In the genomic region with DNA sequence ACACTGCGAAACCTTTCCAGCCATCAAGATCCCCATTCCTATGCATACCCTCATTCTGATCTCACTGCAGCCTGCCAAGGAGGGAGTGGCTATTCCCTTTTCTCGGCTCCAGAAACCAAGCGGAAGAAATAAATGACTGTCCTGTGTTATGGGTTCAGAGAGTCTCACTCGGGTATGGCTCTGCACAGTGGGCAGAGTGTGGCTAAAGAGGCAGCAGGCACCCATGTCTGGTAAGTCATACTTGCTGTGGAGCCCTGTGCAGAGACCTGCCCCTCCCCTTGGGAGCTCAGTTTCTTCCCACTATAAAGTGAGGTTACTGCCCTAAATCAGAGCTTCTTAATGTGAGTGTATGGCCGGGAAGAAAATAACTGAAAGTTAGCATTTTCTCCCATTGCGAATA, we compare ENCODE assay signal across 22 mouse cellular contexts.
DNase-seq lines count a peak whose midpoint lies in the region; ATAC-seq and TF ChIP-seq lines count a peak whose summit lies in the region.
"Had no signal": no experiment of that assay in that cellular context is flagged by ENCODE, and none has a peak within 500 bp of the region (broad histone marks: within the 10 kb centered on the region; RNA-seq: fewer than 3 reads in every experiment).

No protein-coding gene starts in this region.

- WGBS in forebrain, embryonic 14.5 days, result 72% methylated on average over 6 of the region's 6 CpGs
- 80% methylated on average over 6 of the region's 6 CpGs for WGBS in forebrain, embryonic 11.5 days
- WGBS in hindbrain, embryonic 13.5 days, result 70% methylated on average over 6 of the region's 6 CpGs
- WGBS in hindbrain, postnatal 0 days, result 70% methylated on average over 6 of the region's 6 CpGs
- 65% methylated on average over 6 of the region's 6 CpGs for WGBS in neural tube, embryonic 12.5 days

- no peak overlapping the region for H3K4me2 ChIP-seq in forebrain, embryonic 14.5 days (ENCODE audit: low read length)
- H3K4me2 ChIP-seq in forebrain, embryonic 11.5 days (ENCODE audit: low read depth, low read length, severe bottlenecking), result no peak overlapping the region
- H3K4me2 ChIP-seq in hindbrain, embryonic 13.5 days, result no peak overlapping the region
- no peak overlapping the region for H3K4me2 ChIP-seq in hindbrain, postnatal 0 days (ENCODE audit: low read depth, low read length)
- no peak overlapping the region for H3K4me2 ChIP-seq in neural tube, embryonic 12.5 days (replicated peaks)
- H3K4me2 ChIP-seq: heart, embryonic 12.5 days; heart, embryonic 15.5 days had no signal

- H3K36me3 ChIP-seq in forebrain, embryonic 14.5 days (ENCODE audit: control insufficient read depth, insufficient read depth, low read length), result no peaks in the 10 kb centered on the region
- H3K36me3 ChIP-seq in forebrain, embryonic 11.5 days (ENCODE audit: control insufficient read depth, insufficient read depth, low read length), result no peaks in the 10 kb centered on the region
- no peaks in the 10 kb centered on the region for H3K36me3 ChIP-seq in hindbrain, embryonic 13.5 days
- no peaks in the 10 kb centered on the region for H3K36me3 ChIP-seq in hindbrain, postnatal 0 days (ENCODE audit: insufficient read depth, low read length)
- no peaks in the 10 kb centered on the region for H3K36me3 ChIP-seq in neural tube, embryonic 12.5 days
- H3K36me3 ChIP-seq: forebrain, embryonic 10.5 days; heart, embryonic 12.5 days; heart, embryonic 15.5 days had no signal

- DNase-seq in forebrain, embryonic 14.5 days (ENCODE audit: low spot score), result no peak
- no peak for DNase-seq in forebrain, embryonic 11.5 days (ENCODE audit: low spot score)
- DNase-seq in hindbrain, postnatal 0 days (ENCODE audit: low spot score), result no peak
- DNase-seq in neural tube, embryonic 10.5 days (ENCODE audit: extremely low spot score, low spot score), result no peak
- DNase-seq: adrenal gland, adult 8-10 months; adrenal gland, postnatal 25 days; cerebellum, adult 18-20 months; cerebellum, adult 9-10 months; cerebellum, postnatal 14 days; forebrain, postnatal 0 days; gastrocnemius, adult 2 months; gastrocnemius, postnatal 14 days; heart, adult 18-20 months; heart, postnatal 10 days; heart, postnatal 4 days had no signal

- no peak overlapping the region for H3K27ac ChIP-seq in forebrain, embryonic 14.5 days (ENCODE audit: low read depth, low read length)
- H3K27ac ChIP-seq in forebrain, embryonic 11.5 days (ENCODE audit: low read depth, low read length), result no peak overlapping the region
- no peak overlapping the region for H3K27ac ChIP-seq in hindbrain, embryonic 13.5 days
- no peak overlapping the region for H3K27ac ChIP-seq in hindbrain, postnatal 0 days
- H3K27ac ChIP-seq in neural tube, embryonic 12.5 days, result no peak overlapping the region
- H3K27ac ChIP-seq: forebrain, embryonic 10.5 days; gastrocnemius, adult 2 months; heart, embryonic 15.5 days had no signal

- TF ChIP-seq CTCF in hindbrain, postnatal 0 days (IDR thresholded peaks at IDR 0.05; ENCODE audit: low read depth), result no peak

- H3K4me3 ChIP-seq in forebrain, embryonic 14.5 days (ENCODE audit: low read depth, low read length), result no peak overlapping the region
- H3K4me3 ChIP-seq in forebrain, embryonic 11.5 days (ENCODE audit: low read depth, low read length), result no peak overlapping the region
- no peak overlapping the region for H3K4me3 ChIP-seq in hindbrain, embryonic 13.5 days
- no peak overlapping the region for H3K4me3 ChIP-seq in hindbrain, postnatal 0 days (ENCODE audit: low read length)
- no peak overlapping the region for H3K4me3 ChIP-seq in neural tube, embryonic 12.5 days
- H3K4me3 ChIP-seq: forebrain, embryonic 10.5 days; gastrocnemius, adult 2 months; heart, embryonic 12.5 days; heart, embryonic 15.5 days had no signal

- peaks cover 4% of the 10 kb centered on the region for H3K4me1 ChIP-seq in forebrain, embryonic 14.5 days (ENCODE audit: control insufficient read depth, insufficient read depth, low read length)
- no peaks in the 10 kb centered on the region for H3K4me1 ChIP-seq in forebrain, embryonic 11.5 days (replicated peaks; ENCODE audit: control insufficient read depth, insufficient read depth, low read length)
- peaks cover 14% of the 10 kb centered on the region; the same call in 1 of the 2 replicates for H3K4me1 ChIP-seq in hindbrain, embryonic 13.5 days (replicated peaks)
- H3K4me1 ChIP-seq in hindbrain, postnatal 0 days (ENCODE audit: insufficient read depth, low read length), result no peaks in the 10 kb centered on the region
- H3K4me1 ChIP-seq in neural tube, embryonic 12.5 days, result no peaks in the 10 kb centered on the region
- H3K4me1 ChIP-seq: heart, embryonic 12.5 days; heart, embryonic 15.5 days had no signal

- no peaks in the 10 kb centered on the region for H3K9me3 ChIP-seq in forebrain, embryonic 14.5 days (replicated peaks; ENCODE audit: control insufficient read depth, low read length)
- no peaks in the 10 kb centered on the region for H3K9me3 ChIP-seq in forebrain, embryonic 11.5 days (ENCODE audit: control insufficient read depth, low read length)
- H3K9me3 ChIP-seq in hindbrain, embryonic 13.5 days, result no peaks in the 10 kb centered on the region
- no peaks in the 10 kb centered on the region for H3K9me3 ChIP-seq in hindbrain, postnatal 0 days (ENCODE audit: low read length)
- H3K9me3 ChIP-seq in neural tube, embryonic 12.5 days, result no peaks in the 10 kb centered on the region
- H3K9me3 ChIP-seq: forebrain, embryonic 10.5 days; heart, embryonic 12.5 days; heart, embryonic 15.5 days had no signal

- no peak overlapping the region for H3K9ac ChIP-seq in forebrain, embryonic 14.5 days (ENCODE audit: low read length)
- no peak overlapping the region for H3K9ac ChIP-seq in forebrain, embryonic 11.5 days (ENCODE audit: low read length)
- no peak overlapping the region for H3K9ac ChIP-seq in hindbrain, embryonic 13.5 days
- H3K9ac ChIP-seq in hindbrain, postnatal 0 days (replicated peaks; ENCODE audit: low read length), result no peak overlapping the region
- H3K9ac ChIP-seq in neural tube, embryonic 12.5 days, result no peak overlapping the region
- H3K9ac ChIP-seq: forebrain, postnatal 0 days; heart, embryonic 12.5 days; heart, embryonic 15.5 days had no signal

- no peaks in the 10 kb centered on the region for H3K27me3 ChIP-seq in forebrain, embryonic 14.5 days (replicated peaks; ENCODE audit: control insufficient read depth, insufficient read depth, low read length)
- H3K27me3 ChIP-seq in forebrain, embryonic 11.5 days (ENCODE audit: control insufficient read depth, insufficient read depth, low read length), result no peaks in the 10 kb centered on the region
- H3K27me3 ChIP-seq in hindbrain, embryonic 13.5 days, result no peaks in the 10 kb centered on the region
- H3K27me3 ChIP-seq in hindbrain, postnatal 0 days (ENCODE audit: insufficient read depth, low read length), result no peaks in the 10 kb centered on the region
- H3K27me3 ChIP-seq in neural tube, embryonic 12.5 days (replicated peaks), result no peaks in the 10 kb centered on the region
- H3K27me3 ChIP-seq: heart, embryonic 15.5 days had no signal

- 0 out of 2 replicates have a peak, but pooled peaks have one; percentile 18 for ATAC-seq in forebrain, embryonic 14.5 days
- ATAC-seq in forebrain, embryonic 11.5 days (replicated peaks; ENCODE audit: low FRiP score), result no peak
- ATAC-seq in hindbrain, embryonic 13.5 days (ENCODE audit: low FRiP score), result peak; percentile 41; the same call in 1 of the 2 replicates
- no peak for ATAC-seq in hindbrain, postnatal 0 days
- 0 out of 2 replicates have a peak, but pooled peaks have one; percentile 56 for ATAC-seq in neural tube, embryonic 12.5 days (ENCODE audit: low FRiP score, low read depth)
- ATAC-seq: activated CD4-positive, CD25-positive, alpha-beta regulatory T cell, adult 4 months; forebrain, postnatal 0 days; intestine, postnatal 0 days had no signal

Comparison
In these comparisons a context has a peak if more than half of its experiments do, and no peak if none do; other contexts are left out.
1. ATAC-seq: peak in forebrain, embryonic 14.5 days (single experiment), hindbrain, embryonic 13.5 days (single experiment) and neural tube, embryonic 12.5 days (single experiment); none in forebrain, embryonic 11.5 days (single experiment) and hindbrain, postnatal 0 days (single experiment).